Mouse (Mus musculus): ENCODE measurements around the gene Rpl18a.

DNA sequence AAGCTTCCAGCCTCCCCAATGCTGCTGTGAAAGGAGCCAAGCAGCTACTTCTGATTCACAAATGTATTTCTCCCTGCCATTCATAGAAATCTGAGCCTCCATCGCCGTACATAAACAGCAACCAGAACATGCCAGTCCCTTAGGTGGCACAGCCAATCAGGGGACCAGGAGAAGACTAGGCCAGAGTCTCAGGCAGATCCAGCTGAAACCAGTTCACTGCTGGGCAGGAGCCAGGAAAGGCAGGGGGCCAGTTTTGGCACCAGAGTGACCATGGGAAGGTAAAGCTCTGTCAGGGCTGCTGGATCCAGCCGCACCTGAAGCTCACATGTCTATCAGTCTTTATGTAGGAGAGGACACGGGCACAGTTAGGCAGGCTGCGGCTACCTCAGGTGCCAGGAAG is 6.6 kb downstream of the Rpl18a start:
- TF ChIP-seq USF1 (IDR thresholded peaks at IDR 0.05; ENCODE audit: low read depth) = no peak
- TF ChIP-seq MYOD1 (IDR thresholded peaks at IDR 0.05; ENCODE audit: control insufficient read depth in 1 of 3, insufficient read length in 2 of 3, low read depth in 2 of 3) = no peak
- no peak for TF ChIP-seq POLR2A (IDR thresholded peaks at IDR 0.05; ENCODE audit: insufficient read length, low read depth)
- TF ChIP-seq E2F4 (IDR thresholded peaks at IDR 0.05; ENCODE audit: insufficient read depth) = no peak
- TF ChIP-seq CEBPB (IDR thresholded peaks at IDR 0.05; ENCODE audit: insufficient read depth, poor library complexity, severe bottlenecking) = no peak
- no peak for TF ChIP-seq REST (IDR thresholded peaks at IDR 0.05; ENCODE audit: insufficient read depth, insufficient read length)
- no peak for TF ChIP-seq MAX (IDR thresholded peaks at IDR 0.05; ENCODE audit: low read depth)
- TF ChIP-seq POLR2AphosphoS2 (IDR thresholded peaks at IDR 0.05; ENCODE audit: insufficient read length, low read depth) = no peak
- no peak for TF ChIP-seq SRF (IDR thresholded peaks at IDR 0.05; ENCODE audit: control insufficient read depth, insufficient read length, low read depth)
- no peak for TF ChIP-seq MYOG (IDR thresholded peaks at IDR 0.05; ENCODE audit: control insufficient read depth in 1 of 3, insufficient read depth in 1 of 3, insufficient read length in 2 of 3, low read depth in 2 of 3)
